Mouse (Mus musculus) granulocyte monocyte progenitor cell, adult 5-6 weeks (primary cell): ENCODE measurements at regions not wholly inside any gene's neighbourhood (a gene's known extent, or its start where the extent isn't known, plus 50 kb on each side); places are given as distances from the start of the nearest gene placed in this dataset.
A peak's percentile ranks its signal among the peaks of the same experiment; 100 is the strongest.

Experiments used
- ATAC-seq: replicated peaks from 2 replicates; pipeline ENCODE4 v1.8.0; 2016; ENCODE audit warnings: mild to moderate bottlenecking, moderate TSS enrichment, inconsistent platforms; ENCODE audit not compliant: poor library complexity, severe bottlenecking

DNA sequence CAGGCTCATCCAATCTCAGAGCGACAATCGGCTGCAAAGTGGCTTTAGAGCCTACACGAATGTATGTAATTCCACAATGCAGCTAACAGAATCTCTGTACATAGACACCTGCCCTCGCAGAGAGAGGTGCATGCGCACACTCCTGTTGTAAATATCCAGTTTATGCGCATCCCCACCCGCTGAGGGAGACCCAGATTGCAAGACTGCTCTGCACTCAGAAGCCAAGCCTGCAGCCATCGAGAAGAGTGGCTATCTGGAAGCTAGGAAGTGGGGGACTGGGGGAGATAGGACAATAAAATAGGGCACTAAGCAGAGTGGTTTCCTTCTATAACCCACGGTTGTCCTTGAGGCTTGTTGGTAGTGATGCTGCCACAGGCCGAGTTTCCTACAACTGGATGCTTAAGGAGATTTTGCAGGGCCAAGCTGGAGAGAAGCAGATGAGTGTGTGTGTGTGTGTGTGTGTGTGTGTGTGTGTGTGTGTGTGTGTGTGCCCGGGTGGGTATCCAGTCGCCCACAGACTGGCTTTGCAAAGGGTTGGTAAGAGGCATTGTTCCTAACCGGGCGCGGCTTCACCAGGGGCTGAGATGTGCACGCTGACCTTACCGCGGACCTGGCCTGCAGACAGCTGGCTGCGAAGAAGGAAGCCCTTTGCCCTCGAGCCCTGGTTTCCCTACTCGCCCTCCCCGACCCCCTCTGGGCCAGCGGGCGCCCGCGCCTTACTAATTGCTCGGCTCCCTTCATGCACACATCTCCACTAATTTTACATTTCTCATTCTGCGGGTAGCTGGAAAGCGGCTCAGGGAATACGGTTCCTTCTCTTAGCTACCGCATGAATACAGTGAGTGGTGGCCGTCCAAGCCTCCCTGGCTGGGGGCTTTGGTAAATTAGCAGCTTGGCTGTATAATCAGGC, 81.1 kb upstream of the Tbca start:
- ATAC-seq = no peak

DNA sequence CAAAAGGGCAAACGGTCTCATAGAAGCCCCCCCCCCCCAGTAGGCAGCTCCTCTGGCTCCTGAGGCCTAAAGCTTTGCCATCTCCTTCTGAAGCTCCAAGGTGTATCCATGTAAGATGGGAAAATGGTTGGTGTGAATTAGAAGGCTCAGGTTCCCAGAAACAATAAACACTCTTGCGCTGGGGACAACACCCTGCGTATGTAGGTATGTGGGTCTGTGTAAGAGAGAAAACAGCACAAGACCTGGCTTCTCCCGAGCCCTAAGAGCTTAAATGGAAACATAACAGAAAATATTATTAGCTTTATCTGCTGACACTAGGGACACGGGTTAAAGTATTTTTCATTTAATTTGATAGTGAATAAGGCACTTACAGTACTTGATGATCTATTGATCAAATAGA, 79.9 kb upstream of the Tbca start:
- no peak for ATAC-seq

DNA sequence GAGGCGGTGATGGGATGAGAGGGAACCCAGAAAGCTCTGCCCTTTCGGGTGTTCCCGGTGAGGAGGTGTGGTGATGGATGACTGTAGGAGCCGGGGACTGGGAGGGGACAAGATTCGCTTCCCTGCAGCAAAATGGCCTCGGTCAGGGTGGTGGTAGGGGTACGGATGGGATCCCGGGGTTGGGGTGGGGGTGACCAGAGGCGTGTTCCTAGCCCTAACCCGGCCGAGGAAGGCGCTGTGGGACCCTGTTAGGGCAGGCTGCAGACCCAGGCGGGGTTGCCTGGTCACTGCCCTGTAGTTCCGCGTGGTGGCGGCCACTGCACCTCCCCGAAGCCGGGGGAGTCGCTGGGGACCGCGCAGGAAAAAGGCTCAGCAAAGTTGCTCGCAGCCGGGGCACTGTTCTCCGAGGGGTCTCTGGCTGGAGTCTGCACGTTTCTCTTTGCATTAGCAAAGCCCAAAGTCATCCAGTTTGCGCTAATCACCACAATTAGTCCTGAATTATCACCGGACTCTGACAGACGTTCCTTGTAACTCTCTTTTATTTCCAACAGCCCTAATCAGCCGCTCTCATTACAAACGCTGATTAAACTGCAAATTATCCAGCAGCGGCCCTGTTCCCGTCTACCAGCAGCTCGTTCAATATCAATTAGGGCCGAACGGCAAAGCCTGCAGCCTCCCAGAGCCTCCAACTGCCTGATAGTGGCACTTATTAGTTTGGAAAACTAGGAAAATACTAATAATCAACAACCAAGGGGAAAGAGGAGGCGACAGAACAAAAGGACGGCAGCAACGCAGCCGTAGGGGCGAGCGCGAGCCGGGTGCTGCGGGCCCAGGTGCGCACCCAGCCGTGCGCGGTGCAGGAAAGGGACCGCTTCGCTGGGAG, 78.8 kb upstream of the Tbca start:
- peak; percentile 61 for ATAC-seq

DNA sequence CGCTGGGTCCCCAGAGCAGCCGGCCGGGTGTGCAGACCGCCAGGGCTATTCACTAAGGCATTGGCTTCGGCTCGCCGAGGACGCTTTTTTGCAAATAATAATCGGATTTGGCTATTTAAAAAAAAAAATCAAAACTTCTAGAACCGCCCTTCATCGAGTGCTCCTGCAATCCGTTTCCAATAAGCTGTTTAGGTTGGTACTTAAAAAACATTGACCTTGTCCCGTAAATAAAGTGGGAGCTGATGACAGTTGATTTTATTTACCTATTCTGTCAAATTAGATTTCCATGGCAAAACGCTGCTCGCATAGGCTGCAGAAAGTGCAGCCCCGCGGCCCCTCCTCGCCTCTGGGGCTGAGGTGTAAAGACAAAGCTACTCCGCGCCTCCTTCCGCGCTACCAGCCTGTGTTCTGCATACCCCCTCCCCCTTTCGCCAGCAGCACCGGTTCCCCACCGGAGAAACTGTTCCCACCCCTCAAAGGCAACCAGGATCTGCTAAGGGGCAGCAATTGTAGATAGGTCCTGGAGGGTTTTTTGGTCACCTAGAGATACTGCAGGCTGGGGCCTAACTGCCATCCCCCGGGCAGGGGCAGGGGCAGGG, 78.0 kb upstream of the Tbca start:
- ATAC-seq = no peak

DNA sequence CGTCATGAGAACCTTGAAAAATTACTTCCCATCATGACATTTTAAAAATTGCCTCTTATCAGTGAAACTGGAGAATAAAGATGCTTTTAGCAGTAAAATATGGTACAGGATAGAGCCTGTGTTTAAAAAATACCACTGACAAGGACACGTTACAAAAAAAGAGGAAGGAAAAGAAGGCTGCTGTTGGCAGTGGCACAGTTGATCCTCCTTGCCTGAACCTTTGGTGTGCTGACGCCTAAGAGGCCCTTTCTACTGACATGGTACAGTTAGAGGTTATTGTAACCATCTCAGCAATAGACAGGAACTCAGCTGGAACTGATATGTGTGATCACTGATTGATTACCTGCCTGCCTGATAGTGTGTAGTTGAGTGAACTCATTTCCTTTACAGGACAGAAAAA, 75.3 kb upstream of the Tbca start:
- peak; percentile 47 for ATAC-seq

DNA sequence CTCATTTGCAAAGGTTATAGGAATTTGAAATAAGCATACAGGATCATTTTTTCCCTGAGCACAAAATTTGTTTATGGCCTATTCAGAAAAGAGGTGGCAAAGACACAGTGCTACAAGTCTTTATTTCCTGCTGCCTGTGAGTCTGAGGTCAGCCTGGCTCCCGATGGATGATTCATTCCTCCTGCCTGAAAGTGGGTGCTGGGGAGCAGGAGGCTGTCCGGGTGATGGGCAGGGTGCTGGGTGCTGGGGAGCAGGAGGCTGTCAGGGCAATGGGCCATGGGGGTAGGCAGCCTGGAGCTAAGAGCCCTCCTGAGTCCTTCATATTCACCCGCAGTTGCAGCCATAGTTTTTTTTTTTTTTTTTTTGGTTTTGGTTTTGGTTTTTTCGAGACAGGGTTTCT, 67.1 kb upstream of the Tbca start:
- ATAC-seq = no peak
